Mouse (Mus musculus) embryo, embryonic 11 days (tissue): ENCODE data around the gene Ldhb.
"Not testable (repeated sequence)": the region's sequence is repeated elsewhere in the genome, so short reads cannot be mapped to it uniquely, and the experiment has no call there.

Source experiments
- DNase-seq: peaks from one replicate; pipeline ENCODE4 v3.0.0-alpha.2; 2015

The Ldhb gene

GRCm38 (mm10) chr6:142511516-142512135 is 3.9 kb upstream of the Ldhb start:
- DNase-seq, result peak; percentile 47

- DNase-seq, result peak; percentile 9
Measured at GRCm38 (mm10) chr6:142508663-142509062, 906 bp upstream of the Ldhb start.

GRCm38 (mm10) chr6:142507033-142507784 is 548 bp downstream of the Ldhb start:
- peak; percentile 49 for DNase-seq

- peak; percentile 23 for DNase-seq
Measured at GRCm38 (mm10) chr6:142506338-142507032, 1.3 kb downstream of the Ldhb start.

GRCm38 (mm10) chr6:142503601-142504000 is 4.2 kb downstream of the Ldhb start:
- no peak for DNase-seq

- DNase-seq, result no peak
Measured at GRCm38 (mm10) chr6:142502519-142503125, 5.1 kb downstream of the Ldhb start.

- not testable (repeated sequence) for DNase-seq
Measured at GRCm38 (mm10) chr6:142490114-142490513, 17.6 kb downstream of the Ldhb start.

- DNase-seq, result no peak
Measured at GRCm38 (mm10) chr6:142487638-142488037, 20.1 kb downstream of the Ldhb start.

- DNase-seq, result no peak
Measured at GRCm38 (mm10) chr6:142485478-142486123, 22.2 kb downstream of the Ldhb start.

- no peak for DNase-seq
Measured at GRCm38 (mm10) chr6:142477239-142477638, 30.5 kb downstream of the Ldhb start.

GRCm38 (mm10) chr6:142472801-142473203 is 35.0 kb downstream of the Ldhb start, which contains the start of gene Gys2:
Gys2 (minus strand) TSS chr6:142473109.
- DNase-seq, result no peak

GRCm38 (mm10) chr6:142471141-142471540 is 36.6 kb downstream of the Ldhb start:
- DNase-seq, result no peak

- peak; percentile 41 for DNase-seq
Measured at GRCm38 (mm10) chr6:142469602-142470001, 38.2 kb downstream of the Ldhb start.

- no peak for DNase-seq
Measured at GRCm38 (mm10) chr6:142462194-142462593, 45.6 kb downstream of the Ldhb start.

- DNase-seq, result no peak
Measured at GRCm38 (mm10) chr6:142459017-142459678, 48.6 kb downstream of the Ldhb start.

- peak; percentile 19 for DNase-seq
Measured at GRCm38 (mm10) chr6:142458010-142458409, 49.7 kb downstream of the Ldhb start.

GRCm38 (mm10) chr6:142455314-142455996 is 52.3 kb downstream of the Ldhb start:
- DNase-seq, result no peak

- no peak for DNase-seq
Measured at GRCm38 (mm10) chr6:142453311-142453710, 54.4 kb downstream of the Ldhb start.

- no peak for DNase-seq
Measured at GRCm38 (mm10) chr6:142451381-142451780, 56.4 kb downstream of the Ldhb start.
